Mouse (Mus musculus) C2C12 (cell line): ENCODE measurements around the gene Zbtb9. TPM values are rescaled to one million over a fixed set of nuclear protein-coding genes. Genes with fewer than 3 reads are reported as not detected.
A peak's percentile ranks its signal among the peaks of the same experiment; 100 is the strongest.

Experiments used
- H3K27me3 ChIP-seq: one replicate; pipeline ENCODE4 v1.6.1; 2011; ENCODE audit not compliant: control insufficient read depth, insufficient read depth, insufficient read length
- H3K36me3 ChIP-seq: one replicate; pipeline ENCODE4 v1.6.1; 2011; ENCODE audit not compliant: control insufficient read depth, insufficient read depth
- H3K4me3 ChIP-seq: one replicate; pipeline ENCODE4 v1.5.1; 2011; ENCODE audit warnings: mild to moderate bottlenecking, control low read depth; ENCODE audit not compliant: poor library complexity, insufficient read depth, severe bottlenecking
- H3K79me2 ChIP-seq: one replicate; pipeline ENCODE4 v1.6.1; 2011; ENCODE audit not compliant: control insufficient read depth, insufficient read depth
- H3K79me3 ChIP-seq: one replicate; pipeline ENCODE4 v1.6.1; 2011; ENCODE audit warnings: low read depth, control low read depth
- H3ac ChIP-seq: one replicate; pipeline ENCODE3; 2011; ENCODE audit warnings: low read depth; ENCODE audit not compliant: control insufficient read depth, insufficient read length
- CEBPB ChIP-seq: IDR thresholded peaks from one replicate; pipeline ENCODE4 v1.6.1; 2011; ENCODE audit warnings: low read depth, mild to moderate bottlenecking, control low read depth, moderate library complexity
- CTCF ChIP-seq: IDR thresholded peaks from one replicate; pipeline ENCODE4 v1.5.1; 2011; ENCODE audit not compliant: control insufficient read depth, insufficient read depth, insufficient read length
- FOSL1 ChIP-seq: IDR thresholded peaks from one replicate; pipeline ENCODE4 v1.8.0; 2011; ENCODE audit warnings: mild to moderate bottlenecking, low read length; ENCODE audit not compliant: poor library complexity, insufficient read depth, severe bottlenecking
- MAX ChIP-seq: IDR thresholded peaks from one replicate; pipeline ENCODE4 v1.6.1; 2011; ENCODE audit warnings: mild to moderate bottlenecking, control low read depth
- MYOD1 ChIP-seq: IDR thresholded peaks from one replicate; pipeline ENCODE4 v1.6.1; 2011; ENCODE audit warnings: low read depth; ENCODE audit not compliant: control insufficient read depth, insufficient read length
- MYOG ChIP-seq: IDR thresholded peaks from one replicate; pipeline ENCODE4 v1.6.1; 2011; ENCODE audit not compliant: control insufficient read depth, insufficient read length; ENCODE audit errors: extremely low read depth
- USF1 ChIP-seq: IDR thresholded peaks from one replicate; pipeline ENCODE4 v1.6.1; 2011; ENCODE audit warnings: low read depth, mild to moderate bottlenecking, control low read depth, moderate library complexity
- polyA plus RNA-seq: library from polyadenylated mRNA; unstranded; fragments of >200 nt; fragmentation: generic; extraction: Trizol; gene quantifications from one replicate; pipeline ENCODE4 v1.2.1, GENCODE M21; 2012; ENCODE audit warnings: missing spikeins

Gene Zbtb9
- polyA plus RNA-seq, 1 experiment = 6.8 TPM

GRCm38 (mm10) chr17:27028909-27029308 lies 55.9 kb downstream of the Zbtb9 start, which contains the start of gene Bak1:
Bak1 (minus strand) TSS chr17:27029009.
- peak within 1 kb of the TSS; percentile 92 for H3K4me3 ChIP-seq
- peaks cover 24% of the 10 kb centered on the region for H3K79me3 ChIP-seq
- H3K27me3 ChIP-seq = no peaks in the 10 kb centered on the region
- H3ac ChIP-seq = peak within 1 kb of the TSS; percentile 85
- H3K79me2 ChIP-seq = peaks cover 29% of the 10 kb centered on the region
- H3K36me3 ChIP-seq = peaks cover 22% of the 10 kb centered on the region
- TF ChIP-seq CEBPB (no peak), MYOD1 (no peak), MAX (no peak), CTCF (no peak), MYOG (no peak), USF1 (no peak)

GRCm38 (mm10) chr17:27029431-27029830 lies 56.5 kb downstream of the Zbtb9 start:
- no peak overlapping the region for H3K4me3 ChIP-seq
- peaks cover 24% of the 10 kb centered on the region for H3K79me3 ChIP-seq
- peaks cover 22% of the 10 kb centered on the region for H3K36me3 ChIP-seq
- peaks cover 29% of the 10 kb centered on the region for H3K79me2 ChIP-seq
- H3ac ChIP-seq = no peak overlapping the region
- TF ChIP-seq MYOD1 = no peak
- no peak for TF ChIP-seq CEBPB
- no peak for TF ChIP-seq MYOG
- TF ChIP-seq FOSL1 = no peak
- no peaks in the 10 kb centered on the region for H3K27me3 ChIP-seq

- TF ChIP-seq MYOG = no peak
- no peak for TF ChIP-seq FOSL1
- peaks cover 12% of the 10 kb centered on the region for H3K36me3 ChIP-seq
- no peak overlapping the region for H3ac ChIP-seq
- no peaks in the 10 kb centered on the region for H3K27me3 ChIP-seq
- peaks cover 23% of the 10 kb centered on the region for H3K79me3 ChIP-seq
- H3K79me2 ChIP-seq = peaks cover 26% of the 10 kb centered on the region
- no peak overlapping the region for H3K4me3 ChIP-seq
Observed at GRCm38 (mm10) chr17:27030896-27031295, 57.9 kb downstream of the Zbtb9 start.

GRCm38 (mm10) chr17:27032328-27032727 lies 59.4 kb downstream of the Zbtb9 start:
- H3K4me3 ChIP-seq = no peak overlapping the region
- TF ChIP-seq CTCF (no peak), MAX (no peak), USF1 (no peak), FOSL1 (no peak), MYOG (no peak), CEBPB (no peak), MYOD1 (no peak)
- H3K79me2 ChIP-seq = peaks cover 11% of the 10 kb centered on the region
- H3K27me3 ChIP-seq = no peaks in the 10 kb centered on the region
- no peak overlapping the region for H3ac ChIP-seq
- peaks cover 10% of the 10 kb centered on the region for H3K79me3 ChIP-seq
- no peaks in the 10 kb centered on the region for H3K36me3 ChIP-seq

GRCm38 (mm10) chr17:27032869-27033268 lies 59.9 kb downstream of the Zbtb9 start:
- H3ac ChIP-seq = no peak overlapping the region
- no peaks in the 10 kb centered on the region for H3K36me3 ChIP-seq
- H3K27me3 ChIP-seq = no peaks in the 10 kb centered on the region
- H3K79me3 ChIP-seq = peaks cover 4% of the 10 kb centered on the region
- peaks cover 6% of the 10 kb centered on the region for H3K79me2 ChIP-seq
- no peak overlapping the region for H3K4me3 ChIP-seq
- TF ChIP-seq CTCF (peak; percentile 87), FOSL1 (no peak)

- Histone ChIP-seq H3K79me3 (no peaks in the 10 kb centered on the region), H3K4me3 (no peak overlapping the region), H3K27me3 (no peaks in the 10 kb centered on the region), H3K79me2 (no peaks in the 10 kb centered on the region), H3ac (no peak overlapping the region), H3K36me3 (no peaks in the 10 kb centered on the region)
- no peak for TF ChIP-seq CEBPB
- TF ChIP-seq MYOG = no peak
- no peak for TF ChIP-seq MYOD1
- no peak for TF ChIP-seq FOSL1
- TF ChIP-seq USF1 = no peak
- TF ChIP-seq CTCF = no peak
- no peak for TF ChIP-seq MAX
Observed at GRCm38 (mm10) chr17:27036465-27036864, 63.5 kb downstream of the Zbtb9 start.
